Mouse (Mus musculus): ENCODE results near the gene Tenm3.

GRCm38 (mm10) chr8:48279360-48279759 lies 564.4 kb downstream of the Tenm3 start:
- TF ChIP-seq POLR2A (IDR thresholded peaks at IDR 0.05; ENCODE audit: insufficient read length, low read depth): no peak
- no peak for TF ChIP-seq MYOG (IDR thresholded peaks at IDR 0.05; ENCODE audit: control insufficient read depth in 1 of 3, insufficient read depth in 1 of 3, insufficient read length in 2 of 3, low read depth in 2 of 3)
- TF ChIP-seq E2F4 (IDR thresholded peaks at IDR 0.05; ENCODE audit: insufficient read depth): no peak
- TF ChIP-seq MAX (IDR thresholded peaks at IDR 0.05; ENCODE audit: low read depth): no peak
- TF ChIP-seq USF1 (IDR thresholded peaks at IDR 0.05; ENCODE audit: low read depth): no peak
- TF ChIP-seq TCF12 (IDR thresholded peaks at IDR 0.05; ENCODE audit: insufficient read depth, poor library complexity, severe bottlenecking): no peak
- no peak for TF ChIP-seq POLR2AphosphoS2 (IDR thresholded peaks at IDR 0.05; ENCODE audit: insufficient read length, low read depth)
- TF ChIP-seq MYOD1 (IDR thresholded peaks at IDR 0.05; ENCODE audit: control insufficient read depth in 1 of 3, insufficient read length in 2 of 3, low read depth in 2 of 3): no peak
- no peak for TF ChIP-seq REST (IDR thresholded peaks at IDR 0.05; ENCODE audit: insufficient read depth, insufficient read length)
- TF ChIP-seq SRF (IDR thresholded peaks at IDR 0.05; ENCODE audit: control insufficient read depth, insufficient read length, low read depth): no peak
